ENCODE assay signal across 11 mouse cellular contexts in genomic region chr13:117211386-117211875, GRCm38 (mm10). TPM values are rescaled to one million over a fixed set of nuclear protein-coding genes. Genes with fewer than 3 reads are reported as not detected.
DNase-seq lines count a peak whose midpoint lies in the region; ATAC-seq and TF ChIP-seq lines count a peak whose summit lies in the region.
"Had no signal": no experiment of that assay in that cellular context is flagged by ENCODE, and none has a peak within 500 bp of the region (broad histone marks: within the 10 kb centered on the region; RNA-seq: fewer than 3 reads in every experiment).

No protein-coding gene starts in this region.

- no peak overlapping the region for H3K4me3 ChIP-seq in heart, embryonic 11.5 days (ENCODE audit: low read depth, low read length)
- H3K4me3 ChIP-seq in embryonic facial prominence, embryonic 13.5 days = no peak overlapping the region
- H3K4me3 ChIP-seq in layer of hippocampus, adult 2 months = no peak overlapping the region
- no peak overlapping the region for H3K4me3 ChIP-seq in kidney, embryonic 15.5 days (replicated peaks)
- H3K4me3 ChIP-seq: midbrain, embryonic 12.5 days had no signal

- TF ChIP-seq CTCF in layer of hippocampus, adult 2 months (conservative IDR thresholded peaks at IDR 0.05) = no peak

- H3K27me3 ChIP-seq in heart, embryonic 11.5 days (ENCODE audit: control insufficient read depth, insufficient read depth, low read length) = no peaks in the 10 kb centered on the region
- H3K27me3 ChIP-seq in embryonic facial prominence, embryonic 13.5 days = no peaks in the 10 kb centered on the region
- H3K27me3 ChIP-seq in kidney, embryonic 15.5 days = no peaks in the 10 kb centered on the region
- H3K27me3 ChIP-seq: midbrain, embryonic 12.5 days had no signal

- H3K4me1 ChIP-seq in heart, embryonic 11.5 days (ENCODE audit: control insufficient read depth, insufficient read depth, low read length) = no peaks in the 10 kb centered on the region
- H3K4me1 ChIP-seq in embryonic facial prominence, embryonic 13.5 days = peaks cover 27% of the 10 kb centered on the region
- 0 out of 2 replicates have a peak, but pooled peaks cover 2% of the 10 kb centered on the region for H3K4me1 ChIP-seq in kidney, embryonic 15.5 days

- no peak overlapping the region for H3K9ac ChIP-seq in heart, embryonic 11.5 days (ENCODE audit: low read depth, low read length)
- H3K9ac ChIP-seq in embryonic facial prominence, embryonic 13.5 days = no peak overlapping the region
- no peak overlapping the region for H3K9ac ChIP-seq in kidney, embryonic 15.5 days
- H3K9ac ChIP-seq: midbrain, embryonic 12.5 days had no signal

- peak; percentile 89 for DNase-seq in heart, adult 11 months
- DNase-seq in lung, postnatal 10 days = peak; percentile 29
- peak; percentile 69 for DNase-seq in thymus, postnatal 0 days (ENCODE audit: low spot score)
- no peak for DNase-seq in layer of hippocampus, adult 2 months (ENCODE audit: low spot score in 2 of 2)
- no peak for DNase-seq in ovary, adult 18-20 months (ENCODE audit: low spot score)
- DNase-seq: kidney, postnatal 4 days had no signal

- no peaks in the 10 kb centered on the region for H3K9me3 ChIP-seq in heart, embryonic 11.5 days (replicated peaks; ENCODE audit: control insufficient read depth, low read length)
- no peaks in the 10 kb centered on the region for H3K9me3 ChIP-seq in embryonic facial prominence, embryonic 13.5 days
- H3K9me3 ChIP-seq in kidney, embryonic 15.5 days (replicated peaks) = no peaks in the 10 kb centered on the region
- H3K9me3 ChIP-seq: midbrain, embryonic 12.5 days had no signal

- 63% methylated on average over 11 of the region's 11 CpGs for WGBS in heart, embryonic 11.5 days (ENCODE audit: insufficient replicate concordance)
- 17% methylated on average over 11 of the region's 11 CpGs for WGBS in embryonic facial prominence, embryonic 13.5 days
- WGBS in kidney, embryonic 15.5 days = 52% methylated on average over 11 of the region's 11 CpGs

- H3K36me3 ChIP-seq in heart, embryonic 11.5 days (ENCODE audit: control insufficient read depth, insufficient read depth, low read length) = no peaks in the 10 kb centered on the region
- H3K36me3 ChIP-seq in embryonic facial prominence, embryonic 13.5 days = no peaks in the 10 kb centered on the region
- no peaks in the 10 kb centered on the region for H3K36me3 ChIP-seq in kidney, embryonic 15.5 days
- H3K36me3 ChIP-seq: midbrain, embryonic 12.5 days had no signal

- ATAC-seq in heart, embryonic 11.5 days (replicated peaks; ENCODE audit: insufficient number of reproducible peaks, low FRiP score, low TSS enrichment) = no peak
- no peak for ATAC-seq in embryonic facial prominence, embryonic 13.5 days (ENCODE audit: insufficient number of reproducible peaks, insufficient read depth, low FRiP score, low TSS enrichment, low read depth)
- ATAC-seq in kidney, embryonic 15.5 days (replicated peaks; ENCODE audit: low FRiP score) = no peak

- H3K4me2 ChIP-seq in heart, embryonic 11.5 days = no peak overlapping the region
- 0 out of 2 replicates have a peak overlapping the region, but pooled peaks have one; percentile 11 for H3K4me2 ChIP-seq in embryonic facial prominence, embryonic 13.5 days
- no peak overlapping the region for H3K4me2 ChIP-seq in kidney, embryonic 15.5 days
- H3K4me2 ChIP-seq: midbrain, embryonic 12.5 days had no signal

- H3K27ac ChIP-seq in heart, embryonic 11.5 days (ENCODE audit: low read depth, low read length) = no peak overlapping the region
- peak overlapping the region; percentile 68; the same call in 1 of the 2 replicates for H3K27ac ChIP-seq in embryonic facial prominence, embryonic 13.5 days
- no peak overlapping the region for H3K27ac ChIP-seq in layer of hippocampus, adult 2 months
- H3K27ac ChIP-seq in kidney, embryonic 15.5 days = no peak overlapping the region
- H3K27ac ChIP-seq: midbrain, embryonic 12.5 days had no signal

RNA-seq across cellular contexts. Expression of gene Emb, which starts 3.1 kb away (rescaled TPM):
- 21.4 and 22.0 TPM in 2 replicates for polyA plus RNA-seq in heart, embryonic 11.5 days (2014; fragmentation: Nextera tagmentation; extraction: Ambion mirVana)
- 46.3 and 54.7 TPM in 2 replicates for polyA plus RNA-seq in embryonic facial prominence, embryonic 13.5 days (2015; fragmentation: Nextera tagmentation; extraction: Ambion mirVana)
- polyA plus RNA-seq in thymus, postnatal 0 days (2015; fragmentation: Nextera tagmentation; extraction: Ambion mirVana) = 136 and 155 TPM in 2 replicates
- total RNA-seq in layer of hippocampus, adult 2 months (2021) = 10 to 100 TPM; 25.7 to 29.9 TPM
- 41.0 and 41.9 TPM in 2 replicates for polyA plus RNA-seq in kidney, embryonic 15.5 days (2015; fragmentation: Nextera tagmentation; extraction: Ambion mirVana)

RNA-seq across cellular contexts. Expression of gene Gm17509, which starts 9.4 kb away (rescaled TPM):
- polyA plus RNA-seq in heart, embryonic 11.5 days (2014; fragmentation: Nextera tagmentation; extraction: Ambion mirVana) = 0.19 and 0.23 TPM in 2 replicates
- 0.37 and 0.43 TPM in 2 replicates for polyA plus RNA-seq in embryonic facial prominence, embryonic 13.5 days (2015; fragmentation: Nextera tagmentation; extraction: Ambion mirVana)
- 0.74 and 0.90 TPM in 2 replicates for polyA plus RNA-seq in thymus, postnatal 0 days (2015; fragmentation: Nextera tagmentation; extraction: Ambion mirVana)
- total RNA-seq in layer of hippocampus, adult 2 months (2021) = 1 to 10 TPM; 1.6 to 1.9 TPM
- 0.23 and 0.39 TPM in 2 replicates for polyA plus RNA-seq in kidney, embryonic 15.5 days (2015; fragmentation: Nextera tagmentation; extraction: Ambion mirVana)
- polyA plus RNA-seq: heart, embryonic 14.5 days had no signal

Comparison
In these comparisons a context has a peak if more than half of its experiments do, and no peak if none do; other contexts are left out.
1. DNase-seq: peak in heart, adult 11 months (single experiment), lung, postnatal 10 days (single experiment) and thymus, postnatal 0 days (single experiment); none in layer of hippocampus, adult 2 months (0 of 2) and ovary, adult 18-20 months (single experiment).